Mouse (Mus musculus) cerebellum, adult 18-20 months (tissue): ENCODE measurements around the gene Tdrd7.

ENCODE experiments used
- DNase-seq, 2 experiments: peaks; one replicate each; pipeline ENCODE4 v3.0.0; 2021

The Tdrd7 gene

DNA sequence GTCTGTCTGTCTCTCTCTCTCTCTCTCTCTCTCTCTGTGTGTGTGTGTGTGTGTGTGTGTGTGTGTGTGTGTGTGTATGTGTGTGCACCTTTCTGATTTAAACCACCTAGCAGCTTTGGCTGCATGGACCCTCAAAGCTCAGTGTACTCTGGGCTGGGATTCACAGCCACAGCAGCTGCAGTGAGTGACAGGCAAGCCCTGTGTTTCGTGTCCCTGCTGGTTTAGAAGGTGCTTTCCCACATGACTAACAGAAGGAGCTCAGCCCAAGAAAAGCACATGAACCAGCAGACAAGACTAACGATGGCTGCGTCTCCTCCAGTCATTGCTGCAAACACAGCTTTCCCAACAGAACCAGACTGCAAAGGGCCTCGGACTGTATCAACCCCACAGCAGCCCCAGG is 82.8 kb downstream of the Tdrd7 start:
- no peak for DNase-seq

DNA sequence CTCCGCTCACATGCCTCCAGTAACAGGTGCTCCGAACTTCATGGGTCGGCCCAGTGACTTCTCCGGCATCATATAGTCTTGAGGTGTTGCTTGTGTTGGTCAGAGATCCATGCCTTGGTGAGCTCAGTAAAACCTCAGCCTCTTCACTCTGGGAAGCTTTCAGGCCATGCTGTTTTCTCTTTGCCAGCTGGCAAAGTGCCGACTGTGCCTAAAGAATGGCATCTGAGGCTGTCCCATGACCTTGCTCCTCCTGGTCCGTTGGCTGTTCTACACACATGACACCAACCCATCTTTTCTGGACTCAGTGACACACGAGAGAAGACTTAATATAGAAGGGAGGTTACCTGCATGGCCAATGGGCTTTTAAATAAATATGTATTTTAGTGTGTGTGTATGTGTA is 83.3 kb downstream of the Tdrd7 start:
- DNase-seq, result peak in 1 of 2 experiments; percentile 31

DNA sequence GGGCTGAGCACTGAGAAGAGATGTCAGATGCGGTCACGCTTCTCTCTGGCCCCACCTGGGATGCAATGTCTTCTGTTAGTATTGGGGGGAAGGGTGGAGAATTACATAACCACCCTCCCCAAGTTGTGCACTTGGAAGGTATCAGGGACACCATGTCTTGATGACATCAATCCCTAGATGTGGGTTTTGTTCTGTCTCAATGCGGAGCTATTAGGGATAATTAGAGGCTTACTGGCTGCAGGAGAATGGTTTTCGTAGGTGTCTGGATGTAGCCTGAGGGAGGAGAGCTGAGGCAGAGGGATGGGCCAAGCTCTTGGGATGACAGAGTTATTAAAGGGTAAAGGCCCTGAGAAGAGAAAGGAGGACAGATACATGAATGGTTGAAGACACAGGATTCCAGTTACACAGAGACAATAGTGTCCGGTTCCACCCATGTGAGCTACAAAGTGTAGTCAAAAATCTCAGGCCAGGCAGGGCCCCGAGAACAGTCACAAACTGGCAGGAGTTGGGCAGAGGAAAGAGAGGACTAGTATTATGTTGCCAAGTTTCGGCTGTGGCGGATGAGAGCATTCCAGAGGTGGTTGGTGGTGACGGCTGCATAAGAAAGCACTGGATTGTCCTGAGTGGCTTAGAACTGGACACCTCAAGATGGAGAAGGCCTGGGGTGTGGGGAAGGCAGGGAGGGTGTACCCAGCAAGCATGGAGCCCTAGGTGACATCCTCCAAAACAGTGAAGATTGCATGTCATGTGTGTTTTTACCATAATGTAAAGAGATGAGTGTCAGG is 88.4 kb downstream of the Tdrd7 start:
- DNase-seq, result no peak

DNA sequence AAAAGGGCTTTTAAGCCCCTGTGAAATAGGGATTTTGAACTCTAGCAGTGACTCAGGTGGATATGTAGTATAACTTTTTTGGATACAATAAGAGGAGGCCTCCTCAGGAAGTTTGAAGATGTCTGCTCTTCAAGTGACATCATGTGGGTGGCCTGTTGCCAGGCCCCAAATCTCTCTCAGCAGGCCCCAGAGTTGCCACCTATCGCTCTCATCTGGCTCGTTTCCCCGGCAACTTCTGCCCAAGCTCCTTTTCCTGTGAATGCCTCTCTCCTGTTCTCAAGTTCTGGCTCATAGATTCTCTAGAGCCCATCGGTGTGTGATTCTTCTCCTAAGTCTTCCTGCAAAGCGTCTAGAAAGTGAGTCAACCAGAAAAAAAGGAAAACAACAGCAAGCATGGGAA is 91.0 kb downstream of the Tdrd7 start:
- DNase-seq, result peak; percentile 53 to 59

DNA sequence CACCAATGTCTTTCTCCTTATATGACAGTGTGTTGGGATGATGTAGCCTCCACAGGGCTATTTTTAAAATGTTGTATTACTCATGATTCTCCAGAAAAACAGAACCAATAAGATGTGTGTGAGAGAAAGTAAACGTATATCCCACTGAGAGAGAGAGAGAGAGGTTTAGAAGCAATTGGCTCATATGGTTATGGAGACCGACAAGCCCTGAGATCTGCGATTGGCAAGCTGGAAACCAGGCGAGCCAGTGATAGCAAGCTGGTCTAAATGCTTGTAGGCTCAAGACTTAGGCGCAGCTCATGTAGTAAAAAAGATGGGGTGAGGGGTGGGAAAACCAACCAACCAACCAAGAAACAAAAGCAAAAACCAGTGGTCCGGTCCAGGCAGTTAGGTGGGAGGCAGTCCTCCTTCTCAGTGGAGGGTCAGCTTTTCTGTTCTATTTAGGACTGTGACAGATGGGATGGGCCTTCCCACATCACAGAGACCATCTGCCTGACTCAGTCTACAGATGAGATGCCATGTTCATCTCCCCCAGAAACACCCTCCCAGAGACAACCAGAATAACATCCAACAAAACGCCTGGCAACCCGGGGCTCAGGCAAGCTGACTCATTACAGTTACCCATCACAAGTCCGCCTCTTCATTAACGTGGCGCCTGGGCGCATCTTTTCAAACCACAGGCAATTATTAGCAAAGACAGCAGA is 96.3 kb downstream of the Tdrd7 start:
- DNase-seq, result peak in 1 of 2 experiments; percentile 61

DNA sequence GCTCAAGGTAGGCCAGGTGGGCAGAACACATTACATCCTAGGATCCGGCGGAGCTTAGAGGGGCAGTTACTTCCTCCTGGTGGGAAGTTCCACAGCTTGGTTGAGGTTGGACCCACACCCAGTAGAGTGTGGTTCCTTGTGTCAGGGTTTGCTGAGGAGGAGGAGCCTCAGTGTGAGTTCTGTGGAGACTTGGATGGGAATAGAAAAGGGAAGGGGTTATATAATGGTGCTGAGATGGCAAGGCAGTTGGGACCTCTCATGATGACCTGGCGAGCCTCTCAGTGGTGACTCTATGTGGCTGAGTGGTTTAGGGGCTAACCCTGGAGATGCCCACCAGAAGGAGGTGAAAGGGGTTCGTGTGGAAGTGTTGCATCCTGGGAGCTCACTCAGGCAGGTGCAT is 98.7 kb downstream of the Tdrd7 start:
- DNase-seq, result no peak

DNA sequence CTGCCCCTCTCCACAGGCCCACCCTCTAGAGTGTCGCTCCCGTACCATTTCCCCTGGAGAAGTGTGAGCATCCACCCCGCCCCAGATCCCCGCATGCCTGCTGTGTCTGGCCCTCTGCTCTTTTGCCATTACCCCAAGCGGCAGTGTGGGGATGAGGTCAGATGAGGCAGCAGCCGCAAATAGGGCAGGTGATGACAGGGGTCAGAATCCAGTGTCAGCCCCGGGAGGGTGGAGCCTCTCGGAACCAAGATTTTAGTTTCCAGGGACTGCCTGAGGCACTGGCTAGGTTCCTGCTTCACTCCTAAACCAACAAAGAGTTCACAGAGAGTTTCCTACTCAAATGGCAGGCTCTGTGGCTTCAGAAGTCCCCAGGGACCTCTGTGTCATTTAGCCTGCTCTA is 99.1 kb downstream of the Tdrd7 start:
- DNase-seq, result no peak

DNA sequence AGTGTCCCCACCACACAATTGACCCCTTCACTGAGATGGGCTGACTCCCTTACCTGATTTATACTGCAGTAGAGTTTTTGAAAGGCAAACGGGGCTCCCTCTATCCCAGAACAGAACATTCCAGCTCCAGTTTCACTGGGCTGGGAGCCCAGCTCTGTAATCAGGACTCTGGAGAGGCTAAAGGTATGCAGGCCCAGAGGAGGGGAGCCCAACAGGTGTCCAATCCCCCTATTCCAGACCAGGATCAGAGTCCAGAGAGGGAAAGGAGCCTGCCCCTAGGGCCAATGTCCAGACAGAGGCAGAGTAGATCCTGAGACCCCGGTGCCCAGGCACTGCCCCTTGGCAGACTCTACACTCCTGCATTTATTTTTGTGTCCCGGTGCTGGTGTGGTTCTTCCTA is 99.8 kb downstream of the Tdrd7 start:
- DNase-seq, result no peak

DNA sequence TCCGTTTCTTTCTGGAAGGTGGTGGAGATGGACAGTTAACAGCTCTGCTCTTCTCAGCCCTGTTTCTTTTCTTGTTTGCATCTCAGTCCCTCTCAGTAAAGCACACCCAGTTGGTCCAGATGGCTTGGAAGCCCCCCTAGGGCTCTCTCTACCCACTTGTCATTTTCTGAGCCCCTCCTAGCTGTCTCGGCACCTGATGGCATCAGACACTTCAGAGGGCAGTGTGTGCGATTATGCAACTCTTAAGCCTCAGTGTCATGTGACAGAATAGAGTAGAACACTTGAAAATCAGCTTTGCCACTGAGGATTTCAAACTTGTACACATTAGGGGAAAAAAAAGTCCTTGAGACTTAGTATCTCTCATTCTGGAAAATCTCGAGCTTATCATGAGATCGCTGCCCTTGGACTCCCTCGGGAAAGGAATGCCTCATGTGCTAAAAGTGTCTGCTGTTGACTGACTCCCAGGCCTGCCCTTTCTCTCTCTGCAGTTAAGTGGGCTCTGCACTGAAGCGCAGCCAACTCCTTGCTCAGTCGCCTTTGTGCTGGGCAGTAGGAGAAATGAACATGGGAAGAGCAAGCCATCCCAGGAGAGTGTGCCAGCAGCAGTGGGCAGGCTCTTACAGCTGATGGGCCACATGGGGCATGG is 100.7 kb downstream of the Tdrd7 start:
- no peak for DNase-seq

DNA sequence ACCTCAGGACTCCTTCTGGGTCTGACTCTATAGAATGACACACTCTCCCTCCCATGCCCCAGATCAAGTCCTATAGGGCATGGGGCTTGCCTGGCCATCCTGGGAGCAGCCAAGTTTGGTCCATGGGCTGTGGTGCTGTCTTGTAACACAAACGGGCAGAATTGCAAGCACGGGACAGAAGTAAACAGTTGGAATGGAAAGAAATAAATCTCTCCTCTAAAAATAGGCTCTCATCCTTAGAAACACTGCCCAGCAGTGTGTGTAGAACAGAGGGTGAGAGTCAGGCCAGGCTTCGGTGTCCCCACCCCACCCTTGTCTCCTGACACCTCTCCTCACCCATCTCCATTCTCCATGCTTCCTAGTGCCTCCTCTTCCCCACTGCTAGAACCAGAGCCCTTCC is 102.9 kb downstream of the Tdrd7 start:
- DNase-seq, result no peak

DNA sequence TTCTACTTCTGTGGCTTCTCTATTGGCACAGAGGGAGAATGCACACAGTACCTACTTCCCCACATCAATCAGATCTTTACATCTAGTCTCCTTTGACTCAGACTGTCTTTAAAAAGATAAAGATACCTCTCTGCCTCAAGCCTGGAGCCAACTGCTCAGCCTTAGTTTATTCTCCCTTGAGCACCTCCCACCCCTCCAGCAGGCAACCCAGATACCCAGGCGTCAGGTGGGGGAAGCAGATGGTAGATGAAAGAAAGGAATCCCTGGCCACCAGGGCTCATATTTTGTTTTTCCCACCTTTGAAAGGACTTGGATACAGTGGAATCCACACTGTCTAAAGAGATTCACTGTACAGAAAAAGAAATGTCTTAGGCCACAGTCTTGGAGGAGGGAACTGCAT is 103.4 kb downstream of the Tdrd7 start:
- peak; percentile 56 to 70 for DNase-seq

DNA sequence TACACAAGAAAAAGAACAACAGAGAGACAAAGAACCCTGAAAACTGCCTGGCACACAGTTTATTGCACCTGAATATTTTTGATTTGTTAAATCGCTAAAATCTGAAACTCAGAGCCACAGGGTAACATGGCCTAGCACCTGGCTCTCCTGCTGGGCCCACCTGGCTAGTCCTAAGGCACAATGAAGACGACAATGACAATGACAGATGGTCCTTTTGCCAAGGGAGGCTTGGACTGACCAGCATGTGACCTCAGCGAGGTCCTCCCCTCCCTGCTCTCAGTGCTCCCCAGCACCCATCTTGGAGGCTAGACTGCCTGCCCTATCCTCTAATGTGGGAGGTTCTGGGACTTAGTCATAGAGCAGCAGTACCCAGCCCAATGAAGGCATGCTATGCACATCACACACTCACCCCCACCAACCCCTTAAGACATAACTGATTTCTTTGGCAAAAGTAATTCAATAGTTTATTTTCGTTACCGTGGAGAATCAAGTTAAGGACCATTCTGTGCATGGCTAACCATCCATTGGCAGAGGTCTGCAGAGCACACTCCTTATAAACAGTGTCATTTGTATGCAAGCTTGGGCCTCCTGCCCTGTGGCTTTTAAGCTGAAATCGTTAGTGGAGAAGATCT is 104.8 kb downstream of the Tdrd7 start:
- peak; percentile 76 to 82 for DNase-seq

DNA sequence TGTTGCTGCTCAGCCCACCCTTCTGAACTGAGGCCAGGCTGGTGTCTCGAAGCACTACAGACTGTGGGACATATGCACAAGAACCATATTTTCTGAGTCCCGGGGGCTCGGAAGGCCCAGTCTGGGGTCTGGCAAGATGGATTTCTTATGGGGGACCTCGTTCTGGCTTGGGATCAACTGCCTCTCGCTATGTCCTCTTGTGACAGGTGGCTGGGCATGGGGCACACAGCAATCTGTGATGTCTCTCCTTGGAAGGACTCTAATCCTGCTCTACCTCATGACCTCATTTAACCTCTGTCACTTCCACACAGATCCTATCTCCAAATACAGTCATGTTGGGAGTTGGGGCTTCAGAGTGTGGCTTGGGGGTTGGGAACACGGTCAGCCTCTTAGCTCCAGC is 107.5 kb downstream of the Tdrd7 start:
- DNase-seq, result no peak

DNA sequence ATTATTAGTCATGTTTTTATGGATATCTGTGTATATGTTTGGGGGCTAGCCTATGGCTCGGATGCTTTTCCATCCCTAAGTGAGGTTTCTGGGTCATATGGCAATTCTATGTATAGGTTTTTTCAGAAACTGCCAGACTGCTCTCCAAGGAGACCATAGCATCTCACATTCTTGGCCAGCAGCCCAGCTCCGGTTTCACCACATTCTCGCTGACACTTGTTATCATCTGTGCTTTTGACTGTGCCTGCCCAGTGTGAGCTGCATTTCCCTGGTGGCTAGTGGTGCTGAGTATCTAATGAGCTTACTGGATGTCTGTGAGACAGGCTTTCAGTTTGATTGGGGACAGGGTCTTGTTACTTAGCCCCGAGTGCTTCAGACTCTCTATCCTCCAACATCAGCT is 108.6 kb downstream of the Tdrd7 start:
- peak; percentile 80 to 81 for DNase-seq

DNA sequence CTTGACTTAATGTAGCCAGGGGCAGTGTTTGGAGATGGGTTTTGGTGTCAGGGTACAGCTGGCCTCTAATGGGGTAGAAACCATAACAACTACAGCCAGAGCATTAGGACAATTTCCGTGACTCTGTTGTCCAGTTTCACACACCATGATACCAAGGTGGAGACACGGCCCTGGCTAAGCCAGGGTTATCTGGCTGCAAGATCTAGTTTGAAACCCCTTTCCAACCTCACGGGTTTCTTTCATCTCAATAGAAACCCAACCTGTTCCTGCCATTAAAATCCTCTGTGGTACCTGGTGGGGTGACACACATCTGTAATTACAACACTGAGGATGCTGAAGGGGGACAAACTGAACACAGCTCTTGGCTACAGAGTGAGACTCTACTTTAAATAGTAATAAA is 110.5 kb downstream of the Tdrd7 start:
- DNase-seq, result no peak

DNA sequence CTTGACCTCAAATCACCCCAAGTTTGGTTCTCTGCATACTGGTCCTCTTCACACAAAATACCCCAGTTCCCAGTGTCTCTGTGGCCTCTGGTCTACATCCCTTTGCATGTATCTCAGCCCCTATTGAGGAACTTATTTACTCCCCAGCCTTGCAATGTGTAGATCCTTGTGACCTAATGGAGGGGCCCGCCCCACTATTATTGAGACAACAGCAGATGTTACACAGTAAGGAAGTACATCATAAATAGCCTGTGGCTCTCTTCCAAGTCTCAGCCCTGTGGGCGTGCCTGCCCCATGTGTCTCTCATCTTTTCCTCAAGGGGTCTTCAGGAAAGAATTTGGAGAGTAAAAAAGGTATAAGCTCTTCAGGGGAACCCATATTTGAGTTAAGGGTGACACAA is 111.8 kb downstream of the Tdrd7 start:
- DNase-seq, result no peak

DNA sequence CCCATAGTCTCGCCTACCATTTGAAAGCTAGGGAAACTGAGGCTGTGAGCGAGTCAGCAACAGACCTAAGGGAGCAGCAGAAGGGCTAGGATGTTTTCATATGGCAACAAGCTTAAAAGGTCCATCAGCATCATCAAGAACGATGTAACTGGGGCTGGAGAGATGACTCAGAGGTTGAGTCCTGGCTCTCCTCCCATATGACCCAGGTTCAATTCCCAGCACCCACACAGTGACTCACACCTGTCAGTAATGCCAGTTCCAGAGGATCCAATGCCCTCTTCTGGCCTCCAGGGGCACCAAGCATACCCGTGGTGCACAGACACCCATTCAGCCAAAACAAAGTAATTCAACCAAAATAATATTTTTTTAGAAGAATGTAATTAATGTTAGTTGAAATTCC is 115.1 kb downstream of the Tdrd7 start:
- no peak for DNase-seq

DNA sequence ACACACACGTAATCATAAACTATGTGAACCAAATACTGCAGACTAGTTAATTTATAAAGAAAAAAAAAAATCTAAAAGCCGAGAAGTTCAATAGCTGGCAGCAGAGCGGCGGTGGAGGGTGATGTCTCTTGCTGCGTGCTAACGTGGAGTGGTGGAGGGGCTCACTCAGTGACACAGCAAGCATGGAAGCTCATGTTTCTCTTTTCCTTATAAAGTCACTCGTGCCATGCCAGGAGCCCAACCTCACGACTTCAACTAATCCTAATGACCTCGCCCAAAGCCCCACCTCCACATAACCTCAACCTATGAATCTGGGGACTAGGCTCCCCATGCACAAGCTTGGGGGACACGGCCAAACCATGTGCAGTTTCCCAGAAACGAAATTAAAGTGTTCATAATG is 117.4 kb downstream of the Tdrd7 start:
- DNase-seq, result no peak
